ENCODE assay signal across 8 mouse cellular contexts in the genomic region with DNA sequence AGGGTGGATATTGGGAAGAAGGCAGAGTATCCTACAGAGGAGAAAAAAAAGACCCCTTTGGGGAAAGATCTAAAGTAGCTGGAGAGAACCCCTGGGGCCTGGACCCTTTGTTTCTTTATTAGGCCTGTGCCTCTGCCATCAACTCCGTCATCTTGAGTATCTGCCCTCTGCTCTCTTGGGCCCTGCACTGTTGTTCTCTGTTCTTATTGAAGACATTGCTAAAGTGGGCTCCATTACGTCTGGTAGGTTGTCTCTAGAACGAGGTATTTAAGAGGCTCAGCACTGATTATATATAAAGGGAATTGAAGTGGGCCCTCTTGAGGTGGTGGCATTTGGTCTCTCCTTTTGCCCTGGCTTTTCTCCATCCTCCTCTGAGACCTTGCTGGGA. TPM values are rescaled to one million over a fixed set of nuclear protein-coding genes. Genes with fewer than 3 reads are reported as not detected.
A peak's percentile ranks its signal among the peaks of the same experiment; 100 is the strongest.
DNase-seq lines count a peak whose midpoint lies in the region; ATAC-seq lines count a peak whose summit lies in the region.

No protein-coding gene starts in this region.

- peaks cover 6% of the 10 kb centered on the region for H3K36me3 ChIP-seq in lung, embryonic 15.5 days

- H3K27ac ChIP-seq in lung, embryonic 15.5 days: peak overlapping the region; percentile 86; the same call in 1 of the 2 replicates

- 0 out of 2 replicates have a peak, but pooled peaks have one; percentile 4 for ATAC-seq in lung, embryonic 15.5 days (ENCODE audit: borderline replicate concordance, extremely low read depth, low FRiP score, low TSS enrichment)
- ATAC-seq in megakaryocyte, adult 5-6 weeks (ENCODE audit: poor library complexity, severe bottlenecking): peak; percentile 16

- peak overlapping the region; percentile 77 for H3K9ac ChIP-seq in lung, embryonic 15.5 days

- no peaks in the 10 kb centered on the region for H3K9me3 ChIP-seq in lung, embryonic 15.5 days

- peak overlapping the region; percentile 88 for H3K4me3 ChIP-seq in lung, embryonic 15.5 days

- no peaks in the 10 kb centered on the region for H3K27me3 ChIP-seq in lung, embryonic 15.5 days

- peaks cover 15% of the 10 kb centered on the region for H3K4me1 ChIP-seq in lung, embryonic 15.5 days

- H3K4me2 ChIP-seq in lung, embryonic 15.5 days: peak overlapping the region; percentile 74

- DNase-seq in lung, postnatal 25 days (ENCODE audit: low spot score): no peak
- peak; percentile 0 for DNase-seq in brain, embryonic 18.5 days (ENCODE audit: low read depth, low spot score)
- peak; percentile 10 for DNase-seq in forelimb bud, embryonic 11.5 days (ENCODE audit: low read depth, low spot score)
- DNase-seq in kidney, adult 8-10 months: peak; percentile 7 to 8
- peak; percentile 12 for DNase-seq in thymus, postnatal 14 days
- DNase-seq in right cerebral cortex, adult 18-20 months: no peak

- WGBS in lung, embryonic 15.5 days: 1% methylated on average over 3 of the region's 3 CpGs

RNA-seq across cellular contexts. Expression of a gene that starts 0.6 kb away (rescaled TPM):
- polyA plus RNA-seq in lung, embryonic 15.5 days (2015; fragmentation: Nextera tagmentation; extraction: Ambion mirVana): 30.2 and 32.4 TPM in 2 replicates
- 18.0 and 23.6 TPM in 2 replicates for total RNA-seq in megakaryocyte, adult 5-6 weeks (2015)
- 24.5 and 24.8 TPM in 2 replicates for total RNA-seq in megakaryocyte, adult 5-6 weeks (2017)

RNA-seq across cellular contexts. Expression of a gene that starts 25.9 kb away (rescaled TPM):
- 75.1 and 75.3 TPM in 2 replicates for polyA plus RNA-seq in lung, embryonic 15.5 days (2015; fragmentation: Nextera tagmentation; extraction: Ambion mirVana)
- total RNA-seq in megakaryocyte, adult 5-6 weeks (2015): 15.6 and 22.3 TPM in 2 replicates
- 19.6 and 19.8 TPM in 2 replicates for total RNA-seq in megakaryocyte, adult 5-6 weeks (2017)

Comparison
In these comparisons a context has a peak if more than half of its experiments do, and no peak if none do; other contexts are left out.
1. DNase-seq: peak in brain, embryonic 18.5 days (single experiment), forelimb bud, embryonic 11.5 days (single experiment), kidney, adult 8-10 months (2 of 2) and thymus, postnatal 14 days (single experiment); none in lung, postnatal 25 days (single experiment) and right cerebral cortex, adult 18-20 months (single experiment).